Mouse (Mus musculus): ENCODE results near the gene Ccdc24. TPM values are rescaled to one million over a fixed set of nuclear protein-coding genes. Genes with fewer than 3 reads are reported as not detected.

Ccdc24 gene
- total RNA-seq (2012; rRNA removed) = 1.0 and 3.1 TPM in 2 replicates

DNA sequence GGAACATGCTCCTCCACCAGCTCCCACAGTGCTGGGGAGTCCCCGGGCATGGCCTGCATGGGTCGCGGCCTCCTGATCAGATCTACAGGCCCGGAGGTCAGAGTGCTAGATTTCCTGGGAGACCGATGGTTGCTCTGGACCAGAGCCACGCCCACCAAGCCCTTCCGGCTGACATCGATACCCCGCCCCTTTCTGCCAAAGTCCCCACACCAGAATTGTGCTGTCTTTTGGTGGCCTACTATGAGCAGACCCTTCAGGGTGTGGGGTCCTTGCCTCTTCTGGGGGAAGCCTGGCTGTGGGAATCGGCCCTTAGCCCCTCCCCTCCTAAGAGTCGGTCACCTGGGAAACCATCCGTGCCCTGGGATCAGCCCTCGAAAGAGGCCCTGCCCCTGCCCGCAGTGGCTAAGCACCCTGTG lies at the start of gene Ccdc24:
TSS of gene Ccdc24 (minus strand) at position 87 of the 416 bp plus-strand sequence.
- no peaks in the 10 kb centered on the region for H3K9me3 ChIP-seq (ENCODE audit: control insufficient read depth, insufficient read depth, low read depth, low read length)
- H3K4me3 ChIP-seq (ENCODE audit: insufficient read depth in 1 of 2, low read depth in 1 of 2, low read length in 2 of 2, poor library complexity in 1 of 2, severe bottlenecking in 1 of 2) = 0 out of 4 replicates have a peak within 1 kb of the TSS, but pooled peaks of 1 of the 2 experiments have one; percentile 33
- H3K36me3 ChIP-seq (ENCODE audit: control insufficient read depth, insufficient read depth, low read length, poor library complexity, severe bottlenecking) = peaks cover 14% of the 10 kb centered on the region; the same call in 1 of the 2 replicates
- no peak within 1 kb of the TSS for H3K27ac ChIP-seq (ENCODE audit: insufficient read depth, low read depth, low read length, poor library complexity, severe bottlenecking)
- H3K4me1 ChIP-seq (ENCODE audit: control insufficient read depth in 2 of 2, insufficient read depth in 2 of 2, low read length in 2 of 2, poor library complexity in 1 of 2) = peaks cover 0 to 13% of the 10 kb centered on the region in 2 experiments; a peak in 2 of 4 replicates
- no peak for TF ChIP-seq ZNF384 (IDR thresholded peaks at IDR 0.05; ENCODE audit: low read depth, low read length)
- TF ChIP-seq ZC3H11A (IDR thresholded peaks at IDR 0.05; ENCODE audit: borderline replicate concordance, low read depth, low read length) = no peak
- TF ChIP-seq MAFK (IDR thresholded peaks at IDR 0.05; ENCODE audit: insufficient read depth, low read depth, low read length) = no peak
- TF ChIP-seq HCFC1 (IDR thresholded peaks at IDR 0.05; ENCODE audit: borderline replicate concordance, insufficient read depth, low read length) = no peak
- TF ChIP-seq CHD2 (IDR thresholded peaks at IDR 0.05; ENCODE audit: low read depth, low read length) = no peak
- no peak within 1 kb of the TSS for H3K9ac ChIP-seq (ENCODE audit: insufficient read depth, low read depth, low read length, poor library complexity, severe bottlenecking)
- in situ Hi-C loops (cut with MboI; ENCODE audit: low sequenced_read_pairs in 2 of 2, unreplicated experiment in 2 of 2) = no loop called here
- no peak for DNase-seq (ENCODE audit: low read depth, low spot score)

- no peak for DNase-seq (ENCODE audit: low read depth, low spot score)
- Histone ChIP-seq H3K4me3 (ENCODE audit: insufficient read depth in 1 of 2, low read depth in 1 of 2, low read length in 2 of 2, poor library complexity in 1 of 2, severe bottlenecking in 1 of 2) (no peak overlapping the region), H3K27ac (ENCODE audit: insufficient read depth, low read depth, low read length, poor library complexity, severe bottlenecking) (no peak overlapping the region), H3K4me1 (ENCODE audit: control insufficient read depth in 2 of 2, insufficient read depth in 2 of 2, low read length in 2 of 2, poor library complexity in 1 of 2) (no peaks in the 10 kb centered on the region; a peak in 1 of 4 replicates), H3K36me3 (ENCODE audit: control insufficient read depth, insufficient read depth, low read length, poor library complexity, severe bottlenecking) (peaks cover 2% of the 10 kb centered on the region; the same call in 1 of the 2 replicates), H3K9me3 (ENCODE audit: control insufficient read depth, insufficient read depth, low read depth, low read length) (no peaks in the 10 kb centered on the region), H3K9ac (ENCODE audit: insufficient read depth, low read depth, low read length, poor library complexity, severe bottlenecking) (no peak overlapping the region)
- in situ Hi-C loops (cut with MboI; ENCODE audit: low sequenced_read_pairs in 2 of 2, unreplicated experiment in 2 of 2) = no loop called here
- no peak for TF ChIP-seq MAFK (IDR thresholded peaks at IDR 0.05; ENCODE audit: insufficient read depth, low read depth, low read length)
- no peak for TF ChIP-seq CHD2 (IDR thresholded peaks at IDR 0.05; ENCODE audit: low read depth, low read length)
- TF ChIP-seq ZNF384 (IDR thresholded peaks at IDR 0.05; ENCODE audit: low read depth, low read length) = no peak
- no peak for TF ChIP-seq ZC3H11A (IDR thresholded peaks at IDR 0.05; ENCODE audit: borderline replicate concordance, low read depth, low read length)
- TF ChIP-seq HCFC1 (IDR thresholded peaks at IDR 0.05; ENCODE audit: borderline replicate concordance, insufficient read depth, low read length) = no peak
Measured at GRCm38 (mm10) chr4:117921358-117921757, 49.0 kb upstream of the Ccdc24 start.

- TF ChIP-seq HCFC1 (IDR thresholded peaks at IDR 0.05; ENCODE audit: borderline replicate concordance, insufficient read depth, low read length) (no peak), ZC3H11A (IDR thresholded peaks at IDR 0.05; ENCODE audit: borderline replicate concordance, low read depth, low read length) (no peak)
- no peak for DNase-seq (ENCODE audit: low read depth, low spot score)
- Histone ChIP-seq H3K27ac (ENCODE audit: insufficient read depth, low read depth, low read length, poor library complexity, severe bottlenecking) (no peak overlapping the region), H3K9ac (ENCODE audit: insufficient read depth, low read depth, low read length, poor library complexity, severe bottlenecking) (no peak overlapping the region), H3K9me3 (ENCODE audit: control insufficient read depth, insufficient read depth, low read depth, low read length) (no peaks in the 10 kb centered on the region), H3K36me3 (ENCODE audit: control insufficient read depth, insufficient read depth, low read length, poor library complexity, severe bottlenecking) (no peaks in the 10 kb centered on the region), H3K4me1 (ENCODE audit: control insufficient read depth in 2 of 2, insufficient read depth in 2 of 2, low read length in 2 of 2, poor library complexity in 1 of 2) (peaks cover 0 to 3% of the 10 kb centered on the region in 2 experiments; a peak in 2 of 4 replicates), H3K4me3 (ENCODE audit: insufficient read depth in 1 of 2, low read depth in 1 of 2, low read length in 2 of 2, poor library complexity in 1 of 2, severe bottlenecking in 1 of 2) (no peak overlapping the region)
- in situ Hi-C loops (cut with MboI; ENCODE audit: low sequenced_read_pairs in 2 of 2, unreplicated experiment in 2 of 2) = no loop called here
Measured at GRCm38 (mm10) chr4:117918762-117919161, 46.4 kb upstream of the Ccdc24 start.

DNA sequence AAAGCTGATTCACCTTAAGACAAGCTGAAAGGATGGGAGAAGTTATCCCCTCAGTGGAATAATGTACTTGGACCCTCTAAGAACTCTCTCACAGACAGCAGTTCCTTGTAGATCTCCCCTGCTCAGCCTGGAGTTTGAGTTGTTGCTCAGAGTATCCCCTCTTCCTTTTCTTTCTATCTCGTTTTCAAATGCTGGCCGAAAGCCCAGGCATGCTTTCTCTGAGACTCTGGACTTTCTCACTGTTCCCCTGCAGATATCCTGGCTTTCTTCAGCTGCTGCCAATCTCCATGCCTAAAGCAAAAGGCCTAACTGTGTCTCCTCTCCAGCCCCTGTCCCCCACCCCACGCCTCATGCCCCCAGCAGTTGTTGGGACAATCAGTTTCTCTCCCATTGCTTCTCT lies 45.9 kb upstream of the Ccdc24 start:
- in situ Hi-C loops (cut with MboI; ENCODE audit: low sequenced_read_pairs in 2 of 2, unreplicated experiment in 2 of 2) = no loop called here
- Histone ChIP-seq H3K27ac (ENCODE audit: insufficient read depth, low read depth, low read length, poor library complexity, severe bottlenecking) (no peak overlapping the region), H3K4me1 (ENCODE audit: control insufficient read depth in 2 of 2, insufficient read depth in 2 of 2, low read length in 2 of 2, poor library complexity in 1 of 2) (peaks cover 0 to 6% of the 10 kb centered on the region in 2 experiments; a peak in 2 of 4 replicates), H3K9me3 (ENCODE audit: control insufficient read depth, insufficient read depth, low read depth, low read length) (no peaks in the 10 kb centered on the region), H3K9ac (ENCODE audit: insufficient read depth, low read depth, low read length, poor library complexity, severe bottlenecking) (no peak overlapping the region), H3K36me3 (ENCODE audit: control insufficient read depth, insufficient read depth, low read length, poor library complexity, severe bottlenecking) (no peaks in the 10 kb centered on the region), H3K4me3 (ENCODE audit: insufficient read depth in 1 of 2, low read depth in 1 of 2, low read length in 2 of 2, poor library complexity in 1 of 2, severe bottlenecking in 1 of 2) (no peak overlapping the region)
- TF ChIP-seq CHD2 (IDR thresholded peaks at IDR 0.05; ENCODE audit: low read depth, low read length) (no peak), MAFK (IDR thresholded peaks at IDR 0.05; ENCODE audit: insufficient read depth, low read depth, low read length) (no peak), ZC3H11A (IDR thresholded peaks at IDR 0.05; ENCODE audit: borderline replicate concordance, low read depth, low read length) (no peak), HCFC1 (IDR thresholded peaks at IDR 0.05; ENCODE audit: borderline replicate concordance, insufficient read depth, low read length) (no peak), ZNF384 (IDR thresholded peaks at IDR 0.05; ENCODE audit: low read depth, low read length) (no peak)
- DNase-seq (ENCODE audit: low read depth, low spot score) = no peak

DNA sequence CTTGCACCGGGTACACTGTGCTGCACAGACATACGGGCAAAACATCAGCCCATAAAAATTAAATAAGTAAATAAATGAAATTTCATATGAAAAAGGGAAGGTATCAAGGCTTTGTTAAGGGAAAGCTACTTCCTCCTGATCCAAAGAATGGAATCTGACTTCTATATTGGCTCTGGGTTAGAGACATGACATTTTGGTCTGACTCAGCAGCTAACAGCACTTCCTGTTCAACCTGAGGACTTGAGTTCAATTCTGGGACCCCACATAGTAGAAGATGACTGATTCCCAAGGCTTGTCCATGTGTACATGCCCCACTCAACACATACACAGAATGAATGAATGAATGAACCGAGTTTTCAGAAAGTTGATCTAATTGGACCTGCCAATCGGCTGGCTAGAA lies 45.5 kb upstream of the Ccdc24 start:
- in situ Hi-C loops (cut with MboI; ENCODE audit: low sequenced_read_pairs in 2 of 2, unreplicated experiment in 2 of 2) = no loop called here
- TF ChIP-seq ZC3H11A (IDR thresholded peaks at IDR 0.05; ENCODE audit: borderline replicate concordance, low read depth, low read length) = no peak
- TF ChIP-seq ZNF384 (IDR thresholded peaks at IDR 0.05; ENCODE audit: low read depth, low read length) = no peak
- TF ChIP-seq HCFC1 (IDR thresholded peaks at IDR 0.05; ENCODE audit: borderline replicate concordance, insufficient read depth, low read length) = no peak
- TF ChIP-seq MAFK (IDR thresholded peaks at IDR 0.05; ENCODE audit: insufficient read depth, low read depth, low read length) = no peak
- no peak for TF ChIP-seq CHD2 (IDR thresholded peaks at IDR 0.05; ENCODE audit: low read depth, low read length)
- H3K4me1 ChIP-seq (ENCODE audit: control insufficient read depth in 2 of 2, insufficient read depth in 2 of 2, low read length in 2 of 2, poor library complexity in 1 of 2) = peaks cover 0 to 10% of the 10 kb centered on the region in 2 experiments; a peak in 2 of 4 replicates

More for the DNA sequence above, 45.5 kb upstream of the Ccdc24 start:
- H3K27ac ChIP-seq (ENCODE audit: insufficient read depth, low read depth, low read length, poor library complexity, severe bottlenecking) = no peak overlapping the region
- H3K9me3 ChIP-seq (ENCODE audit: control insufficient read depth, insufficient read depth, low read depth, low read length) = no peaks in the 10 kb centered on the region
- H3K4me3 ChIP-seq (ENCODE audit: insufficient read depth in 1 of 2, low read depth in 1 of 2, low read length in 2 of 2, poor library complexity in 1 of 2, severe bottlenecking in 1 of 2) = no peak overlapping the region
- no peak for DNase-seq (ENCODE audit: low read depth, low spot score)
- H3K9ac ChIP-seq (ENCODE audit: insufficient read depth, low read depth, low read length, poor library complexity, severe bottlenecking) = no peak overlapping the region
- H3K36me3 ChIP-seq (ENCODE audit: control insufficient read depth, insufficient read depth, low read length, poor library complexity, severe bottlenecking) = no peaks in the 10 kb centered on the region

Measured in ES-E14 (cell line).